Mouse (Mus musculus) hematopoietic multipotent progenitor cell, adult 10-12 weeks (in vitro differentiated cells): ENCODE data around the gene Pkdcc. TPM values are rescaled to one million over a fixed set of nuclear protein-coding genes. Genes with fewer than 3 reads are reported as not detected.

Source experiments
- polyA plus RNA-seq: library from polyadenylated mRNA; stranded (reverse); fragments of >175 nt; gene quantifications from 2 replicates; pipeline ENCODE4 v1.2.3, GENCODE M21; 2012; ENCODE audit warnings: low replicate concordance

Pkdcc gene
- 5.8 and 6.8 TPM in 2 replicates for polyA plus RNA-seq

GRCm38 (mm10) chr17:83214674-83215528, at the start of gene Pkdcc:
TSS of gene Pkdcc (plus strand) at chr17:83215292.

Other genes with a start within 250 kb of the Pkdcc start
- 9.0 and 9.7 TPM in 2 replicates for gene Eml4, start 135.6 kb downstream of the Pkdcc start, polyA plus RNA-seq